Mouse (Mus musculus): ENCODE data around the gene Pbx1.

DNA sequence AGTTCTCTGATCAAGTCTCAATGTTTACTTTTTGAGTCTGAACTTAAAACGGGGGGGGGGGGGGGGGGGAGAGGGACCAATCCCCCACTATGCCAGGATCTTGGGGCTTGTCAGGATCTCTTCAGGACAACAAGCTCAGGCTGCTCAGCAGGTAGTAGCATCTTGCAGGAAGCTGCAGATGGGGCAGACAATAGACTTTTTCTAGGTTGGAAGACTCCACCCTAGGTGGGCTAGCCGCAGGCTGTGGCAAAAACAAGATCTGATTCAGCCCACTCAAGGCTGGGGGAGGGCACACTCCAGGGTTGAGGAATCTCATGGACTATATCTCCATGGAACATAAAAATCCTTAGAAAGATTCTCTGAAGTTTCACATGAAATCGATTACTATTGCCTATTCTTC lies 330.6 kb downstream of the Pbx1 start:
- TF ChIP-seq CTCF (IDR thresholded peaks at IDR 0.05; ENCODE audit: extremely low read depth, insufficient read length, insufficient replicate concordance, low read depth, low read length) = no peak
- TF ChIP-seq POLR2A (IDR thresholded peaks at IDR 0.05; ENCODE audit: low read depth, low read length) = no peak

All from small intestine, adult 2 months (tissue).